Comparison of ENCODE assay signal across 8 mouse cellular contexts in genomic region chr12:12940466-12941128, GRCm38 (mm10). TPM values are rescaled to one million over a fixed set of nuclear protein-coding genes. Genes with fewer than 3 reads are reported as not detected.
DNase-seq lines count a peak whose midpoint lies in the region; ATAC-seq lines count a peak whose summit lies in the region.

No protein-coding gene starts in this region.

- peak overlapping the region; percentile 98 for H3K27ac ChIP-seq in forebrain, embryonic 10.5 days
- peak overlapping the region; percentile 96 for H3K27ac ChIP-seq in hindbrain, embryonic 14.5 days
- peak overlapping the region; percentile 97 for H3K27ac ChIP-seq in midbrain, embryonic 15.5 days

- peaks cover 48% of the 10 kb centered on the region for H3K36me3 ChIP-seq in forebrain, embryonic 10.5 days (replicated peaks)
- peaks cover 29% of the 10 kb centered on the region for H3K36me3 ChIP-seq in hindbrain, embryonic 14.5 days (replicated peaks; ENCODE audit: control insufficient read depth, insufficient read depth)
- H3K36me3 ChIP-seq in midbrain, embryonic 15.5 days (replicated peaks) = peaks cover 7% of the 10 kb centered on the region; the same call in 1 of the 2 replicates

- H3K9me3 ChIP-seq in forebrain, embryonic 10.5 days = no peaks in the 10 kb centered on the region
- H3K9me3 ChIP-seq in hindbrain, embryonic 14.5 days (ENCODE audit: control insufficient read depth, low read length) = no peaks in the 10 kb centered on the region
- H3K9me3 ChIP-seq in midbrain, embryonic 15.5 days = no peaks in the 10 kb centered on the region

- intact Hi-C loops in left cerebral cortex, postnatal 14 days (cut with DNase I) = loop anchor here (2.0 to 5.0 kb wide), 2 partner anchors 202 to 274 kb away; no protein-coding TSS in a partner anchor

- under 1% methylated on average over 13 of the region's 13 CpGs for whole genome bisulfite sequencing in forebrain, embryonic 10.5 days
- WGBS in hindbrain, embryonic 14.5 days = 0% methylated on average over 13 of the region's 13 CpGs
- under 1% methylated on average over 13 of the region's 13 CpGs for WGBS in midbrain, embryonic 15.5 days

- H3K9ac ChIP-seq in hindbrain, embryonic 14.5 days = peak overlapping the region; percentile 93
- peak overlapping the region; percentile 96 for H3K9ac ChIP-seq in midbrain, embryonic 15.5 days

- peak; percentile 6 to 15 for DNase-seq in spleen, postnatal 10 days (ENCODE audit: low spot score in 2 of 2)
- no peak for DNase-seq in spleen, postnatal 14 days (ENCODE audit: low spot score in 2 of 2)
- peak; percentile 69 for DNase-seq in forebrain, embryonic 10.5 days (ENCODE audit: extremely low spot score, low spot score)
- DNase-seq in hindbrain, embryonic 14.5 days (ENCODE audit: low spot score) = peak; percentile 46
- peak; percentile 59 to 64 for DNase-seq in left cerebral cortex, postnatal 14 days (ENCODE audit: low spot score in 2 of 2)
- peak; percentile 39 for DNase-seq in testis, postnatal 14 days (ENCODE audit: low spot score)

- H3K4me2 ChIP-seq in hindbrain, embryonic 14.5 days (replicated peaks) = peak overlapping the region; percentile 98
- peak overlapping the region; percentile 76 for H3K4me2 ChIP-seq in midbrain, embryonic 15.5 days

- peaks cover 58% of the 10 kb centered on the region for H3K4me1 ChIP-seq in forebrain, embryonic 10.5 days
- H3K4me1 ChIP-seq in hindbrain, embryonic 14.5 days (replicated peaks; ENCODE audit: control insufficient read depth, insufficient read depth, low read length) = peaks cover 19% of the 10 kb centered on the region
- peaks cover 29% of the 10 kb centered on the region for H3K4me1 ChIP-seq in midbrain, embryonic 15.5 days

- H3K27me3 ChIP-seq in forebrain, embryonic 10.5 days (ENCODE audit: poor library complexity, severe bottlenecking) = peaks cover 26% of the 10 kb centered on the region
- H3K27me3 ChIP-seq in hindbrain, embryonic 14.5 days (ENCODE audit: control insufficient read depth, insufficient read depth, low read length) = no peaks in the 10 kb centered on the region
- no peaks in the 10 kb centered on the region for H3K27me3 ChIP-seq in midbrain, embryonic 15.5 days (replicated peaks)

- 0 out of 2 replicates have a peak, but pooled peaks have one; percentile 0 for ATAC-seq in hindbrain, embryonic 14.5 days (ENCODE audit: low FRiP score)
- ATAC-seq in midbrain, embryonic 15.5 days (replicated peaks) = peak; percentile 4
- ATAC-seq in megakaryocyte-erythroid progenitor cell, adult 5-6 weeks (replicated peaks; ENCODE audit: low FRiP score, low TSS enrichment, poor library complexity, severe bottlenecking) = no peak

- H3K4me3 ChIP-seq in forebrain, embryonic 10.5 days = peak overlapping the region; percentile 82
- H3K4me3 ChIP-seq in hindbrain, embryonic 14.5 days (replicated peaks; ENCODE audit: low read length) = peak overlapping the region; percentile 70
- H3K4me3 ChIP-seq in midbrain, embryonic 15.5 days = peak overlapping the region; percentile 88

RNA-seq across cellular contexts. Expression of gene Mycn, which starts 1.1 kb away (rescaled TPM):
- 136 and 164 TPM in 2 replicates for polyA plus RNA-seq in forebrain, embryonic 10.5 days (2016; fragmentation: Nextera tagmentation; extraction: Ambion mirVana)
- 50.3 and 63.6 TPM in 2 replicates for polyA plus RNA-seq in hindbrain, embryonic 14.5 days (2014; fragmentation: Nextera tagmentation; extraction: Ambion mirVana)
- total RNA-seq in left cerebral cortex, postnatal 14 days (2021) = 10 to 100 TPM; 21.1 to 25.3 TPM
- polyA plus RNA-seq in midbrain, embryonic 15.5 days (2015; fragmentation: Nextera tagmentation; extraction: Ambion mirVana) = 57.8 and 64.5 TPM in 2 replicates
- total RNA-seq in megakaryocyte-erythroid progenitor cell, adult 5-6 weeks (2014; fragmentation: Nextera tagmentation) = 3.3 and 5.2 TPM in 2 replicates
- total RNA-seq in megakaryocyte-erythroid progenitor cell, adult 5-6 weeks (2017) = 3.1 and 9.4 TPM in 2 replicates

Comparison
In these comparisons a context has a peak if more than half of its experiments do, and no peak if none do; other contexts are left out.
1. DNase-seq: peak in spleen, postnatal 10 days (2 of 2), forebrain, embryonic 10.5 days (single experiment), hindbrain, embryonic 14.5 days (single experiment), left cerebral cortex, postnatal 14 days (2 of 2) and testis, postnatal 14 days (single experiment); none in spleen, postnatal 14 days (0 of 2).
2. Peak in every context shown above with its lines, with median percentiles within 50 percentile points of each other: H3K27ac ChIP-seq and H3K4me3 ChIP-seq.